Mouse (Mus musculus) left cerebral cortex, postnatal 25 days (tissue): ENCODE results near the gene Ddx24. TPM values are rescaled to one million over a fixed set of nuclear protein-coding genes. Genes with fewer than 3 reads are reported as not detected.

Source experiments
- DNase-seq, 2 experiments: peaks; one replicate each; pipeline ENCODE4 v3.0.0; 2022; ENCODE audit warnings: low spot score in 2 of 2, mixed read lengths in 1 of 2
- intact Hi-C: fragments of 180-260 bp; cut with DNase I; formaldehyde crosslinking; loops from one replicate; pipeline ENCODE4 v1.15.1; 2025
- total RNA-seq, 2 experiments: library from RNA; stranded (reverse); gene quantifications; 2 replicates each; pipeline ENCODE4 v1.2.3; 2021

Gene Ddx24
- total RNA-seq, 2 experiments from 2014 or later = 213 to 218 TPM

- intact Hi-C loops = no loop called here
- peak in 1 of 2 experiments; percentile 25 for DNase-seq
Measured at GRCm38 (mm10) chr12:103395486-103396275, 29.9 kb downstream of the Ddx24 start.

GRCm38 (mm10) chr12:103393528-103393927 lies 32.1 kb downstream of the Ddx24 start:
- intact Hi-C loops = no loop called here
- no peak for DNase-seq

- intact Hi-C loops = no loop called here
- peak; percentile 55 to 90 for DNase-seq
Measured at GRCm38 (mm10) chr12:103391098-103391497, 34.5 kb downstream of the Ddx24 start.

- intact Hi-C loops = no loop called here
- DNase-seq = no peak
Measured at GRCm38 (mm10) chr12:103389982-103390381, 35.6 kb downstream of the Ddx24 start.

- DNase-seq = no peak
- intact Hi-C loops = no loop called here
Measured at GRCm38 (mm10) chr12:103389348-103389727, 36.3 kb downstream of the Ddx24 start.

- DNase-seq = peak; percentile 99
- intact Hi-C loops = no loop called here
Measured at GRCm38 (mm10) chr12:103388505-103389347, 36.9 kb downstream of the Ddx24 start, which contains the start of gene Otub2. Gene Otub2, plus strand, starts transcription at chr12:103388682.

GRCm38 (mm10) chr12:103380226-103380625 lies 45.4 kb downstream of the Ddx24 start:
- intact Hi-C loops = no loop called here
- DNase-seq = peak in 1 of 2 experiments; percentile 52

DNA sequence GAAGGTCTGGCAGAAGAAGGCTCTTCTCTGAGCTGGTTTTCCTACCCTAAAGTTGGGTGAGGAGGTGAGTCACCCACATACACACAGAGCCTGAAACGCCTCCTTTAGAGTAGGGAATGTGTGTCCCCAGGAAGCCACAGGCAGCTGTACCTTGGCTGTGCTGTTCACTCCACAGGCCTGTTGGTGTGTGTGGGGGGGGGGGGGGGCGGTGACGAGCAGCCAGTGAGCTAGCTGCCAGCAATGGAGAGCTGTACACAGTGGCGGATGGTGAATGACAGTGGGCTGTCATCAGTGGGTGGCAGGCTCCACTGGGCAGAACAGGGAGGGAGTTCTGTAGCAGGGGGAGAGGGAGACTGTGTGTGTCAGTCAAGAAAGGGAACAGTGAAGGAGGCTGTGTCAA lies 48.9 kb downstream of the Ddx24 start:
- intact Hi-C loops = loop anchor here (2.0 kb wide), 1 partner anchor 32 kb away; no protein-coding TSS in a partner anchor
- DNase-seq = peak; percentile 49 to 87

GRCm38 (mm10) chr12:103376124-103376523 lies 49.5 kb downstream of the Ddx24 start:
- intact Hi-C loops = loop anchor here (2.0 kb wide), 1 partner anchor 33 kb away; no protein-coding TSS in a partner anchor
- peak; percentile 66 to 90 for DNase-seq

DNA sequence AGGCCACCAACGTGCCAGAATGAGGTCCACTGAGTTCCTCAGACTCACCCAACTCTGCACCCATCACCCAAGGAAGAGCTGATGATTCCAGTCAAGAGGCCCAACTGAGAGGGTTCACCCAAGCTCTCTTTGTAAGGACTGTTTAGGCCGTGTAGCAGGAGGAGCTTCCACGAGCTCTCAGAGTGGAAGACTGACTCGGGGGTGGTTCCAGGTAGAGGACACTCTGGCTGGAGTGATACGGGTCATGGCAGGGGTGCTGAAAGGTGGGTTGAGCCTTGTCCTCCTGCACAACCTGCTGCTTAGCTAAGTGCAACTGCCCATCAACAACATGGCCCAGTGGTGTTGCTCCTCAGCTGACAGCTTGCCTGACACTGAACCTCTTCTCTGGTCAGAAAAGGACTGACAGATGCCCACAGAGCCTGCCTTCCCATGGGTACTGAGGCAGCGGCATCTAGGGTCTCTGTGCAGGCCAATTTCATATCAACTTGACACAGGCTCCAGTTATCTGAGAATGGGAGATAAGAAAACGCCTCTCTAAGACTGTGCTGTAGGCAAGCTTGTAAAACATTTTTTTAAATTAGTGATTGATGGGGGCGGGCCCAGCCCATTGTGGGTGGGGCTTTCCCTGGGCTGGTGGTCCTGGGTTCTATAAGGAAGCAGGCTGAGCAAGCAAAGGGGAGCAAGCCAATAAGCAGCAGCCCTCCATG lies 51.9 kb downstream of the Ddx24 start:
- DNase-seq = no peak
- intact Hi-C loops = no loop called here

DNA sequence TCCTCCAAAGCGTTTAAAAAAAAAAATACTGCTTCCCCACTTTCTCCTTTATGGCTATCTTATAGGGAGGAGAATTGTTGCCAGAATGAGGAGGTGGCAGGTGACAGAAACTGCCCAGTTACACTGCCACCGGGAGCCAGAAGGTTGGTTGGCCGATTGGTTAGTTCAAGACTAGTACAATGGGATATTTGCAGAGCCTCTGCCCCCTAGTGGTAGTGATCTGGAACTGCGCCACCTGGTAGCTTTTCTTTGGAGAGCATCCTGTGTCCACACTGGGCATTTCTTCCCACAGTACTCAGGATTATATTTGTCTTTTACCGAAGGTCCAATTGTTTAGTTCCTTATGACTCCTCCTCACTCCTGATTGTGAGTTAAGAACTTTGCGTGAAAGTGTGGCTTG lies 53.9 kb downstream of the Ddx24 start:
- peak; percentile 48 to 68 for DNase-seq
- intact Hi-C loops = no loop called here

DNA sequence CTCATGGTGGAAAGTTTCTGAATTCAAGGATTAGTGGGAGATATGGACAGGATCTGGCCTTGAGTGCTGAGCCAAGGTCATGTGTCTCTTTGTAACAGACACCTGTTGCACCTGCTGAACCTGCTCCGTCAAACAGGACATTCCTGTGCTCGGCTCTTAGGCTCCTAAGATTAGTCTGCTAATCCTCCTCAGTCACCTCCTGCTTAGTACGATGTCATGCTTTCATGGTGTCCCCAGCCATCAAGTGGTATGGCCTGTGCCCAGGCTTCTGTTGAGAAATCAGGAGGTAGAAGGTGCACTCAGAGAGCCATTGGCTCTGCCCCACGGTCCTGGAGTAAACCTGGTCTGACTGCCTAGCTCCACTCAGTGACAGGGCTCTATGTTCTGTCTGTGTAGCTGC lies 54.8 kb downstream of the Ddx24 start:
- intact Hi-C loops = no loop called here
- no peak for DNase-seq

DNA sequence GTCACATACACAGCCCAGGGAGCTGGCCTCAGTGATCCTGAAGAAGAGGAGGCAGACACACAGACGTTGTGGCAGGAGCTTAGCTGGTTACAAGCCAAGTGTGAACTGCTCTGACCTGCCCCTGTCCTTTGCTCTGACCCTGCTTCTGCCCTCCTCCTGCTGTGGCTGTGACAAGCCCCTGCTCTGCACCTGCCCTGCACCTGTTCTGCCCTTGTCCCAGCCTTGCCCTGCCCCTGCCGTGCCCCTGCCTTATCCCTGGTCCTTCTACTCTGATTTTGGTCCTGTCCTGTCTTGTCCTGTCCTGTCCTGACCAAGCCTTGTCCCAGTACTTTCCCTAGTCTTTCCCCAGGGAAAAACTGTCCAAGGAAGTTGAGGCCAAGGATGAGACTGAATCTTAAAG lies 56.9 kb downstream of the Ddx24 start:
- DNase-seq = no peak
- intact Hi-C loops = loop anchor here (5.0 kb wide), 1 partner anchor 41 kb away; no protein-coding TSS in a partner anchor

DNA sequence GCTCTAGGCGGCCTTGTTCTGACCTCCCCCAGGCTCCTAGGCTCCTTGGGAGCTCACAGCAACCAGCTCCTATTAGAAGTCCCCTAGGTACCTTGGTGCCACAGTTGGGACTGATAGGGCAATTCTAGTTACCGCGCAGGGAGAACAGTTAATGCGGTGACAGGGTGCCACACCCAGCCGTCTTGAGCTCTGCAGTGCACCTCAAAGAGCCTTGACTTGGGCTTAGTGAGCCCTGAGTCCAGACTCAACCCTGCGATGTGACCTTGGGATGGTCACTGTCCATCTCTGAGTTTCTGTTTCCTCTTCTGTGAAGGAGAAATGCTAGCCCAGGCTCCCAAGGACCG lies 57.3 kb downstream of the Ddx24 start:
- intact Hi-C loops = loop anchor here (5.0 kb wide), 1 partner anchor 41 kb away; no protein-coding TSS in a partner anchor
- DNase-seq = no peak

GRCm38 (mm10) chr12:103367620-103368325 lies 57.9 kb downstream of the Ddx24 start:
- peak; percentile 74 to 81 for DNase-seq
- intact Hi-C loops = loop anchor here (5.0 kb wide), 1 partner anchor 40 kb away; no protein-coding TSS in a partner anchor

- intact Hi-C loops = loop anchor here (5.0 kb wide), 1 partner anchor 40 kb away; no protein-coding TSS in a partner anchor
- DNase-seq = no peak
Measured at GRCm38 (mm10) chr12:103367171-103367570, 58.5 kb downstream of the Ddx24 start.

GRCm38 (mm10) chr12:103362336-103362735 lies 63.3 kb downstream of the Ddx24 start:
- no peak for DNase-seq
- intact Hi-C loops = no loop called here

- intact Hi-C loops = no loop called here
Measured at GRCm38 (mm10) chr12:103361539-103362307, 63.9 kb downstream of the Ddx24 start.

More at GRCm38 (mm10) chr12:103361539-103362307, 63.9 kb downstream of the Ddx24 start:
- DNase-seq = no peak
